Mouse (Mus musculus) spleen, postnatal 36 days (tissue): Measurements from ENCODE around the gene Trp53bp2.

Experiments
- DNase-seq, 2 experiments: peaks; one replicate each; pipeline ENCODE4 v3.0.0; 2022; ENCODE audit warnings: low spot score in 2 of 2, mixed read lengths in 1 of 2

Gene Trp53bp2

GRCm38 (mm10) chr1:182408684-182409327, at the start of gene Trp53bp2:
Trp53bp2 (plus strand) TSS chr1:182409172.
- peak; percentile 97 to 99 for DNase-seq

GRCm38 (mm10) chr1:182362703-182363102, 46.3 kb upstream of the Trp53bp2 start:
- DNase-seq: no peak

- no peak for DNase-seq
These were observed 45.1 kb upstream of the Trp53bp2 start for GRCm38 (mm10) chr1:182363683-182364404.

- no peak for DNase-seq
These were observed 40.7 kb upstream of the Trp53bp2 start for GRCm38 (mm10) chr1:182368309-182368708.

GRCm38 (mm10) chr1:182368782-182369181, 40.2 kb upstream of the Trp53bp2 start:
- no peak for DNase-seq

GRCm38 (mm10) chr1:182369435-182369834, 39.5 kb upstream of the Trp53bp2 start:
- DNase-seq: no peak

- DNase-seq: no peak
These were observed 37.1 kb upstream of the Trp53bp2 start for GRCm38 (mm10) chr1:182371891-182372290.

- no peak for DNase-seq
These were observed 32.8 kb upstream of the Trp53bp2 start for GRCm38 (mm10) chr1:182376221-182376620.

GRCm38 (mm10) chr1:182376826-182377225, 32.1 kb upstream of the Trp53bp2 start:
- no peak for DNase-seq

GRCm38 (mm10) chr1:182377519-182377918, 31.5 kb upstream of the Trp53bp2 start:
- DNase-seq: no peak

- DNase-seq: no peak
These were observed 30.7 kb upstream of the Trp53bp2 start for GRCm38 (mm10) chr1:182378205-182378835.

- DNase-seq: no peak
These were observed 30.1 kb upstream of the Trp53bp2 start for GRCm38 (mm10) chr1:182378876-182379275.

GRCm38 (mm10) chr1:182380683-182381082, 28.3 kb upstream of the Trp53bp2 start:
- DNase-seq: no peak

- DNase-seq: no peak
These were observed 27.6 kb upstream of the Trp53bp2 start for GRCm38 (mm10) chr1:182381327-182381726.

- no peak for DNase-seq
These were observed 25.9 kb upstream of the Trp53bp2 start for GRCm38 (mm10) chr1:182383096-182383495.

GRCm38 (mm10) chr1:182386449-182386848, 22.5 kb upstream of the Trp53bp2 start:
- DNase-seq: no peak

- no peak for DNase-seq
These were observed 20.2 kb upstream of the Trp53bp2 start for GRCm38 (mm10) chr1:182388729-182389128.

- DNase-seq: no peak
These were observed 10.8 kb upstream of the Trp53bp2 start for GRCm38 (mm10) chr1:182398171-182398570.

GRCm38 (mm10) chr1:182398780-182399179, 10.2 kb upstream of the Trp53bp2 start:
- no peak for DNase-seq

- DNase-seq: no peak
These were observed 9.8 kb upstream of the Trp53bp2 start for GRCm38 (mm10) chr1:182399205-182399604.

- no peak for DNase-seq
These were observed 9.1 kb upstream of the Trp53bp2 start for GRCm38 (mm10) chr1:182399908-182400307.

- DNase-seq: no peak
These were observed 5.9 kb upstream of the Trp53bp2 start for GRCm38 (mm10) chr1:182403076-182403475.

- no peak for DNase-seq
These were observed 2.4 kb upstream of the Trp53bp2 start for GRCm38 (mm10) chr1:182406621-182407020.
